Mouse (Mus musculus) embryonic facial prominence, embryonic 14.5 days (tissue): ENCODE data around the gene Atp8b2. TPM values are rescaled to one million over a fixed set of nuclear protein-coding genes. Genes with fewer than 3 reads are reported as not detected.

ENCODE experiments used
- ATAC-seq: fragments of 200-750 bp; cut with Nextera tagmentation; 2 replicates; pipeline ENCODE4 v1.8.0; 2017; ENCODE audit warnings: low read depth, moderate number of reproducible peaks, moderate TSS enrichment
- DNase-seq: peaks from one replicate; pipeline ENCODE4 v3.0.0-alpha.2; 2015; ENCODE audit warnings: low spot score
- H3K27ac ChIP-seq: fragments of 300-500 bp; sonication (generic); replicated peaks from 2 replicates; pipeline ENCODE4 v1.5.1; 2014; ENCODE audit warnings: low read depth, mild to moderate bottlenecking, low read length, moderate library complexity
- H3K27me3 ChIP-seq: fragments of 300-500 bp; sonication (generic); replicated peaks from 2 replicates; pipeline ENCODE4 v1.6.1; 2014; ENCODE audit warnings: low read length; ENCODE audit not compliant: control insufficient read depth, insufficient read depth
- H3K36me3 ChIP-seq: fragments of 300-500 bp; sonication (generic); 2 replicates; pipeline ENCODE4 v1.6.1; 2014; ENCODE audit warnings: low read length, mixed read lengths; ENCODE audit not compliant: control insufficient read depth, insufficient read depth
- H3K4me1 ChIP-seq: fragments of 300-500 bp; sonication (generic); 2 replicates; pipeline ENCODE4 v1.6.1; 2014; ENCODE audit warnings: antibody characterized with exemption, low read length; ENCODE audit not compliant: control insufficient read depth, insufficient read depth
- H3K4me2 ChIP-seq: fragments of 300-500 bp; sonication (generic); 2 replicates; pipeline ENCODE4 v1.6.1; 2014; ENCODE audit warnings: low read depth, mild to moderate bottlenecking, low read length, moderate library complexity, mixed read lengths
- H3K4me3 ChIP-seq: fragments of 300-500 bp; sonication (generic); 2 replicates; pipeline ENCODE4 v1.5.1; 2014; ENCODE audit warnings: low read depth, mild to moderate bottlenecking, low read length
- H3K9ac ChIP-seq: fragments of 300-500 bp; sonication (generic); 2 replicates; pipeline ENCODE4 v1.6.1; 2014; ENCODE audit warnings: low read depth, mild to moderate bottlenecking, low read length, moderate library complexity, mixed read lengths
- H3K9me3 ChIP-seq: fragments of 300-500 bp; sonication (generic); 2 replicates; pipeline ENCODE4 v1.6.1; 2016; ENCODE audit warnings: low read length; ENCODE audit not compliant: control insufficient read depth
- WGBS: fragments of 180-500 bp; shearing (Covaris S2); extraction: QIAGEN DNeasy Blood & Tissue Kit; methylation state at CpG from one replicate; pipeline ENCODE4 v1.1.7; 2014; 5-methylcytosine and 5-hydroxymethylcytosine counted together
- polyA plus RNA-seq: library from polyadenylated mRNA; unstranded; fragments of >200 nt; fragmentation: Nextera tagmentation; extraction: Ambion mirVana; gene quantifications from 2 replicates; pipeline ENCODE4 v1.2.1, GENCODE M21; 2014

Atp8b2 gene
- polyA plus RNA-seq, 1 experiment from 2014 or later: 23.8 TPM

DNA sequence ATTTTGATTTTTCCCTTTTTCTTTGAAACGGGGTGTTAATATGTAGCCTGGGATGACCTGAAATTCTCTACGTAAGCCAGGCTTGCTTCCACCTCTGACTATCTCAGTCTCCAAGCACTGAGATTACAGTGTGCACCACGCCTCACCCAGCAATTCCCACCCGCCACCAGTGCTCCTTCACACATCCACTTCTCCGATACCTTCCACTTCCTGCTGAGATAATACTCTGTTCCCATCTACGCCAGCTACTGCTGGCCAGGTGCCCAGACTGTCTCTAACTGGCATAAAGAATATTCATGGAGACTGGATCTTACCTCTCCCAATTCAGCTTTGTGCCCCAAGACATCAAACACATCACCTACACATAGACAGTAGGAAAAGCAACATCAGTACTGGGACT is 14.7 kb downstream of the Atp8b2 start:
- Histone ChIP-seq H3K9me3 (no peaks in the 10 kb centered on the region), H3K36me3 (peaks cover 98% of the 10 kb centered on the region), H3K27me3 (no peaks in the 10 kb centered on the region), H3K4me1 (no peaks in the 10 kb centered on the region), H3K27ac (no peak overlapping the region), H3K9ac (no peak overlapping the region), H3K4me2 (no peak overlapping the region), H3K4me3 (no peak overlapping the region)
- DNase-seq: no peak
- ATAC-seq: no peak
- WGBS: 88% methylated on average over 6 of the region's 6 CpGs

GRCm38 (mm10) chr3:89948021-89948420 is 15.3 kb downstream of the Atp8b2 start:
- Histone ChIP-seq H3K4me1 (no peaks in the 10 kb centered on the region), H3K4me3 (no peak overlapping the region), H3K9ac (no peak overlapping the region), H3K9me3 (no peaks in the 10 kb centered on the region), H3K27ac (no peak overlapping the region), H3K4me2 (no peak overlapping the region), H3K27me3 (no peaks in the 10 kb centered on the region), H3K36me3 (peaks cover 100% of the 10 kb centered on the region)
- 84% methylated on average over 11 of the region's 11 CpGs for WGBS
- ATAC-seq (no peak), DNase-seq (no peak)

DNA sequence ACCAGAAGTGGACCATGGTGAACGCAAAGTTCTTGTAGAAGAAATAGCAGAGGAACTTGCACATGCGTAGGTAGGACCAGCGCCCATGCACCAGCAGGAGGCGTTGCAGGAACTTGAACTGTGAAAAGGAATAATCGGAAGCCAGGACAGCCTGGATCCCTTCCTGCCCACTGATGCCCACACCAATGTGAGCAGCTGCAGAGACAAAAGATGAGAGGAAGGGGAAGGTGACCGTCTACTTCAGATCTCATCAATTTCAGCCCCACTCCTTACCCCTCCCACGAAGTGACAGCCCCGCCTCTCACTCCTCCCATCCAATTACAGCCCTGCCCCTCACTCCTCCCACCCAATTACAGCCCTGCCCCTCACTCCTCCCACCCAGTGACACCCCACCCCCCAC is 18.3 kb downstream of the Atp8b2 start:
- peaks cover 100% of the 10 kb centered on the region for H3K36me3 ChIP-seq
- no peaks in the 10 kb centered on the region for H3K4me1 ChIP-seq
- ATAC-seq (no peak), DNase-seq (no peak)
- H3K9me3 ChIP-seq: no peaks in the 10 kb centered on the region
- WGBS: 86% methylated on average over 8 of the region's 8 CpGs
- H3K4me2 ChIP-seq: no peak overlapping the region
- no peak overlapping the region for H3K4me3 ChIP-seq
- no peak overlapping the region for H3K27ac ChIP-seq
- H3K9ac ChIP-seq: no peak overlapping the region
- no peaks in the 10 kb centered on the region for H3K27me3 ChIP-seq

DNA sequence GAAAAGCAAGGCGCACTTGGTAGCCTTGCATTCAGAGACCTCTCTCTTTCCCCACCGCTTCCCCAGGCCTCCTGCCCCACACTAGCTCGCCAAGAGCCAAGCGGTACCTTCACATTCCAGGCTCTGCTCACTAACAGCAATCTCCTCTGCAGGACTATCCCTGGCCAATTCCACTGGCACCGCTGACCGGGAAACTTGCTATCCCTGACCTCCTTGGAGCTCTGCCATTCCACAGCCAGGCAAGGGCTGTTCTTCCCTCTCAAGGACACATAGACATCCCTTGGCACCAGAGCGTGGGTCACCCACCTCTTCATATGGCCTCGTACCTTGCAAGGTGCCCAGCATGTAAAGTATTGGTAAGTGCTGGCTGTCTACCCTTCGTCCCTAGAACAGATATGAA is 20.4 kb downstream of the Atp8b2 start:
- Histone ChIP-seq H3K27ac (no peak overlapping the region), H3K4me3 (no peak overlapping the region), H3K36me3 (peaks cover 95% of the 10 kb centered on the region), H3K4me1 (no peaks in the 10 kb centered on the region), H3K9me3 (no peaks in the 10 kb centered on the region), H3K27me3 (no peaks in the 10 kb centered on the region), H3K9ac (no peak overlapping the region), H3K4me2 (no peak overlapping the region)
- WGBS: 96% methylated on average over 9 of the region's 9 CpGs
- DNase-seq: no peak
- no peak for ATAC-seq

GRCm38 (mm10) chr3:89936495-89936894 is 26.8 kb downstream of the Atp8b2 start:
- 93% methylated on average over 3 of the region's 3 CpGs for WGBS
- Histone ChIP-seq H3K4me3 (no peak overlapping the region), H3K27me3 (no peaks in the 10 kb centered on the region), H3K9me3 (peaks cover 6% of the 10 kb centered on the region; the same call in 1 of the 2 replicates), H3K4me2 (no peak overlapping the region), H3K9ac (no peak overlapping the region), H3K4me1 (no peaks in the 10 kb centered on the region), H3K36me3 (peaks cover 58% of the 10 kb centered on the region), H3K27ac (no peak overlapping the region)
- 0 out of 2 replicates have a peak, but pooled peaks have one; percentile 18 for ATAC-seq
- no peak for DNase-seq

DNA sequence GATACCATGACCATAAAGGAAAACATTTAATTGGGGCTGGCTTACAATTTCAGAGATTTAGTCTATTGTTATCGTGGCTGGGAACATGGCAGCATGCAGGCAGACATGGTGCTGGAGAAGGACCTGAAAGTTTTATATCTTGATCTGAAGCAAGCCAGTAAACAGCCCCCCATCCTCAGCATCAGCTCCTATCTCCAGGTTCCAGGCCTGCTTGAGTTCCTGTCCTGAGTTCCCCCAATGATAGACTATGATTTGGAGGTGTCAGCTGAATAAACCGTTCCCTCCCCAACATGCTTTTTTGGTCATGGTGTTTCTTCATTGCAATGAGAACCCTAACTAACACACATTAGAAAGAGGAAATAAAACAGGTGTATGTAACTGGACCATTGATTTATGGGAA is 30.4 kb downstream of the Atp8b2 start:
- Histone ChIP-seq H3K4me2 (no peak overlapping the region), H3K27me3 (no peaks in the 10 kb centered on the region), H3K9ac (no peak overlapping the region), H3K9me3 (peaks cover 6% of the 10 kb centered on the region; the same call in 1 of the 2 replicates), H3K36me3 (peaks cover 28% of the 10 kb centered on the region), H3K27ac (no peak overlapping the region), H3K4me1 (no peaks in the 10 kb centered on the region), H3K4me3 (no peak overlapping the region)
- DNase-seq (no peak), ATAC-seq (no peak)
- 90% methylated on average over 2 of the region's 2 CpGs for WGBS

DNA sequence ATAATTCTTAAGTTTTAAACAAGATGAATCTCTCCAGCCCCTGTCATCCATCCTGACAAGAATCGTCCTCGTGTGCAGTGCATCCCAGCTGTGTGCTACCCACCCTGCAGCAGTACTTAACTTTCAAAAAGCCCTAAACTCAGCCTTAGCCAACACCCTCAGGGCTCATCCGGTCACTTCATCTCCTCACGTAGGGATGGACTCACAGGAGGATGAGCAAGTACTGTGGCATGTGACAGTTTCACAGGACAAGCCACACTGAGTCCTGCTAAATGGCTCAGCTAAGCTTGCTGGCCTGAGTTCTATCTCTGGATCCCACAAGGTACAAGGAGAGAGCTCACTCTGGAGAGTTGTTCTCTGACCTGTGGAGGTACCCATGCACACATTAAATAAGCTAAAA is 34.4 kb downstream of the Atp8b2 start:
- Histone ChIP-seq H3K27ac (no peak overlapping the region), H3K9me3 (peaks cover 4% of the 10 kb centered on the region; the same call in 1 of the 2 replicates), H3K4me3 (no peak overlapping the region), H3K4me1 (no peaks in the 10 kb centered on the region), H3K9ac (no peak overlapping the region), H3K4me2 (no peak overlapping the region), H3K36me3 (0 out of 2 replicates have a peak, but pooled peaks cover 3% of the 10 kb centered on the region), H3K27me3 (no peaks in the 10 kb centered on the region)
- DNase-seq (no peak), ATAC-seq (no peak)
- 63% methylated on average over 4 of the region's 4 CpGs for WGBS

DNA sequence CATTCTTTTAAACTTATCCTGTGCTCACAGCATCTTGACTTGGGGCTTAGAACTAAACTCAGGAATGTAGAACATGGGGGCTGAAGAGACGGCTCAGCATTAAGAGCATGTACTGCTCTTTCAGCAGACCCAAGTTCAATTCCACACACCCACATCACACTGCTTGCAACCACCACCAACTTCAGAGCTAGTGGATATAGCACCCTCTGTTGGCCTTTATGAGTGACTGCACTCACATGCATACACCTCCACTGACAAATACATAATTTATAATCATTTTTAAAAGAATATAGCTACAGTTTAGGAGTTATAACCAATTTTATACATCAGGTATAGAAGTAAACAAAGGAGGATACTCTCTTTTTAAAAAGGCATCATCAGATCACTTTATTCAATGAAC is 36.9 kb downstream of the Atp8b2 start:
- DNase-seq (no peak), ATAC-seq (no peak)
- Histone ChIP-seq H3K36me3 (no peaks in the 10 kb centered on the region), H3K9ac (no peak overlapping the region), H3K4me3 (no peak overlapping the region), H3K27me3 (no peaks in the 10 kb centered on the region), H3K4me2 (no peak overlapping the region), H3K4me1 (no peaks in the 10 kb centered on the region), H3K9me3 (no peaks in the 10 kb centered on the region), H3K27ac (no peak overlapping the region)
- WGBS: 96% methylated on average over 1 of the region's 1 CpGs

DNA sequence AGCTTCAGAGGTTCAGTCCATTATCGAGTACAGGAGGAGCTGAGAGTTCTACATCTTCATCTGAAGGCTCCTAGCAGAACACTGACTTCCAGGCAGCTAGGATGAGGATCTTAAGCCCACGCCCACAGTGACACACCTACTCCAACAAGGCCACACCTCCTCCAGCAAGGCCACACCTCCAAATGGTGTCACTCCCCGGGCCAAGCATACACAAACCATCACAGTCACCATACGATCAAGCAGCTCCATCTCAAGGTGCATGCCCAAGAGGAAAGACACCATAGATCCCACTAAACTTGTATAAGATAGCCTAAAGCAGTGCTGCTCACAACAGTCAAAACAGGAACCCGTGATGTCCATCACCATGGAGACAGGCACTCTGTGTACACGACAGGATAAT is 42.6 kb downstream of the Atp8b2 start:
- no peak overlapping the region for H3K27ac ChIP-seq
- H3K4me1 ChIP-seq: no peaks in the 10 kb centered on the region
- no peak overlapping the region for H3K4me3 ChIP-seq
- no peaks in the 10 kb centered on the region for H3K9me3 ChIP-seq
- no peaks in the 10 kb centered on the region for H3K27me3 ChIP-seq
- 66% methylated on average over 6 of the region's 6 CpGs for WGBS
- no peak overlapping the region for H3K9ac ChIP-seq
- DNase-seq (no peak), ATAC-seq (no peak)
- H3K36me3 ChIP-seq: no peaks in the 10 kb centered on the region
- H3K4me2 ChIP-seq: no peak overlapping the region
